Mouse (Mus musculus): ENCODE measurements at regions not wholly inside any gene's neighbourhood (a gene's known extent, or its start where the extent isn't known, plus 50 kb on each side); places are given as distances from the start of the nearest gene placed in this dataset.

GRCm38 (mm10) chr3:41366264-41366663 is 189.3 kb upstream of the Jade1 start:
- no peak for DNase-seq (ENCODE audit: low spot score in 2 of 2)

- DNase-seq (ENCODE audit: low spot score in 2 of 2), result no peak
Observed at GRCm38 (mm10) chr3:41365145-41365830, 190.2 kb upstream of the Jade1 start.

- no peak for DNase-seq (ENCODE audit: low spot score in 2 of 2)
Observed at GRCm38 (mm10) chr3:41363947-41364346, 191.6 kb upstream of the Jade1 start.

GRCm38 (mm10) chr3:41360231-41360630 is 195.3 kb upstream of the Jade1 start:
- no peak for DNase-seq (ENCODE audit: low spot score in 2 of 2)

GRCm38 (mm10) chr3:41359458-41359857 is 196.1 kb upstream of the Jade1 start:
- no peak for DNase-seq (ENCODE audit: low spot score in 2 of 2)

GRCm38 (mm10) chr3:41353021-41353420 is 202.5 kb upstream of the Jade1 start:
- DNase-seq (ENCODE audit: low spot score in 2 of 2), result no peak

- DNase-seq (ENCODE audit: low spot score in 2 of 2), result no peak
Observed at GRCm38 (mm10) chr3:41351786-41352185, 203.7 kb upstream of the Jade1 start.

GRCm38 (mm10) chr3:41351091-41351685 is 204.3 kb upstream of the Jade1 start:
- DNase-seq (ENCODE audit: low spot score in 2 of 2), result no peak

- no peak for DNase-seq (ENCODE audit: low spot score in 2 of 2)
Observed at GRCm38 (mm10) chr3:41350331-41350730, 205.2 kb upstream of the Jade1 start.

GRCm38 (mm10) chr3:41348795-41349194 is 206.7 kb upstream of the Jade1 start:
- no peak for DNase-seq (ENCODE audit: low spot score in 2 of 2)

- no peak for DNase-seq (ENCODE audit: low spot score in 2 of 2)
Observed at GRCm38 (mm10) chr3:41346863-41347262, 208.7 kb upstream of the Jade1 start.

- no peak for DNase-seq (ENCODE audit: low spot score in 2 of 2)
Observed at GRCm38 (mm10) chr3:41343431-41343830, 212.1 kb upstream of the Jade1 start.

- DNase-seq (ENCODE audit: low spot score in 2 of 2), result no peak
Observed at GRCm38 (mm10) chr3:41332481-41332880, 223.1 kb upstream of the Jade1 start.

- no peak for DNase-seq (ENCODE audit: low spot score in 2 of 2)
Observed at GRCm38 (mm10) chr3:41330356-41330755, 225.2 kb upstream of the Jade1 start.

GRCm38 (mm10) chr3:41328828-41329227 is 226.7 kb upstream of the Jade1 start:
- no peak for DNase-seq (ENCODE audit: low spot score in 2 of 2)

- no peak for DNase-seq (ENCODE audit: low spot score in 2 of 2)
Observed at GRCm38 (mm10) chr3:41326211-41327104, 229.1 kb upstream of the Jade1 start.

GRCm38 (mm10) chr3:41321808-41322207 is 233.7 kb upstream of the Jade1 start:
- no peak for DNase-seq (ENCODE audit: low spot score in 2 of 2)

- no peak for DNase-seq (ENCODE audit: low spot score in 2 of 2)
Observed at GRCm38 (mm10) chr3:41319214-41319856, 236.2 kb upstream of the Jade1 start.

GRCm38 (mm10) chr3:41318232-41319131 is 235.6 kb upstream of the Pgrmc2 start:
- no peak for DNase-seq (ENCODE audit: low spot score in 2 of 2)

- no peak for DNase-seq (ENCODE audit: low spot score in 2 of 2)
Observed at GRCm38 (mm10) chr3:41317170-41317569, 234.3 kb upstream of the Pgrmc2 start.

GRCm38 (mm10) chr3:41312492-41312891 is 229.6 kb upstream of the Pgrmc2 start:
- no peak for DNase-seq (ENCODE audit: low spot score in 2 of 2)

Measured in layer of hippocampus, postnatal 14 days (tissue).